Mouse (Mus musculus) forebrain, postnatal 0 days (tissue): ENCODE results near the gene Tmem211. TPM values are rescaled to one million over a fixed set of nuclear protein-coding genes. Genes with fewer than 3 reads are reported as not detected.

ENCODE experiments used
- ATAC-seq: fragments of 200-750 bp; cut with Nextera tagmentation; 2 replicates; pipeline ENCODE4 v1.8.0; 2017; ENCODE audit warnings: mild to moderate bottlenecking, moderate library complexity
- DNase-seq: peaks from one replicate; pipeline ENCODE4 v3.0.0-alpha.2; 2015
- H3K27ac ChIP-seq: fragments of 300-500 bp; sonication (generic); 2 replicates; pipeline ENCODE4 v1.5.1; 2014; ENCODE audit warnings: low read depth, mild to moderate bottlenecking, antibody characterized with exemption, low read length, moderate library complexity, mixed read lengths
- H3K27me3 ChIP-seq: fragments of 300-500 bp; sonication (generic); 2 replicates; pipeline ENCODE4 v1.6.1; 2014; ENCODE audit warnings: mild to moderate bottlenecking, low read length, mixed read lengths; ENCODE audit not compliant: insufficient read depth
- H3K36me3 ChIP-seq: fragments of 300-500 bp; sonication (generic); 2 replicates; pipeline ENCODE4 v1.6.1; 2014; ENCODE audit warnings: mild to moderate bottlenecking, moderate library complexity; ENCODE audit not compliant: insufficient read depth
- H3K4me1 ChIP-seq: fragments of 300-500 bp; sonication (generic); 2 replicates; pipeline ENCODE4 v1.6.1; 2014; ENCODE audit warnings: antibody characterized with exemption; ENCODE audit not compliant: insufficient read depth
- H3K4me2 ChIP-seq: fragments of 300-500 bp; sonication (generic); 2 replicates; pipeline ENCODE4 v1.6.1; 2014; ENCODE audit warnings: low read depth, mild to moderate bottlenecking, moderate library complexity
- H3K4me3 ChIP-seq: fragments of 300-500 bp; sonication (generic); 2 replicates; pipeline ENCODE4 v1.5.1; 2014; ENCODE audit warnings: low read depth, low read length, mixed read lengths
- H3K9ac ChIP-seq: fragments of 300-500 bp; sonication (generic); 2 replicates; pipeline ENCODE4 v1.6.1; 2014; ENCODE audit warnings: mild to moderate bottlenecking
- H3K9me3 ChIP-seq: fragments of 300-500 bp; sonication (generic); 2 replicates; pipeline ENCODE4 v1.6.1; 2016; ENCODE audit warnings: low read length
- CTCF ChIP-seq: sonication (generic); IDR thresholded peaks from 2 replicates; pipeline ENCODE4 v1.5.1; 2016; ENCODE audit warnings: antibody characterized with exemption, control low read depth, low read depth
- WGBS: fragments of 180-500 bp; shearing (Covaris S2); extraction: QIAGEN DNeasy Blood & Tissue Kit; methylation state at CpG from one replicate; pipeline ENCODE4 v1.1.7; 2014; 5-methylcytosine and 5-hydroxymethylcytosine counted together
- polyA plus RNA-seq: library from polyadenylated mRNA; unstranded; fragments of >200 nt; fragmentation: Nextera tagmentation; extraction: Ambion mirVana; gene quantifications from 2 replicates; pipeline ENCODE4 v1.2.1, GENCODE M21; 2015
- total RNA-seq: library from RNA; depleted of rRNA; stranded (reverse); fragments of >200 nt; gene quantifications from 2 replicates; pipeline ENCODE4 v1.2.3, GENCODE M21; 2014; rRNA removed

The Tmem211 gene
- total and polyA plus RNA-seq, 2 experiments from 2014 or later = not detected

GRCm38 (mm10) chr5:113286591-113287520 lies 60.1 kb downstream of the Tmem211 start:
- Histone ChIP-seq H3K4me2 (peak overlapping the region; percentile 50), H3K9me3 (no peaks in the 10 kb centered on the region), H3K27ac (no peak overlapping the region), H3K4me1 (no peaks in the 10 kb centered on the region), H3K36me3 (peaks cover 35% of the 10 kb centered on the region), H3K4me3 (peak overlapping the region; percentile 19), H3K9ac (peak overlapping the region; percentile 35), H3K27me3 (0 out of 2 replicates have a peak, but pooled peaks cover 5% of the 10 kb centered on the region)
- WGBS = 4% methylated on average over 58 of the region's 60 CpGs
- DNase-seq (peak; percentile 84), ATAC-seq (peak; percentile 38; the same call in 1 of the 2 replicates)
- peak; percentile 83 for TF ChIP-seq CTCF

- Histone ChIP-seq H3K4me2 (no peak overlapping the region), H3K4me1 (no peaks in the 10 kb centered on the region), H3K36me3 (peaks cover 26% of the 10 kb centered on the region), H3K27ac (no peak overlapping the region), H3K9me3 (no peaks in the 10 kb centered on the region), H3K27me3 (0 out of 2 replicates have a peak, but pooled peaks cover 5% of the 10 kb centered on the region), H3K9ac (no peak overlapping the region), H3K4me3 (no peak overlapping the region)
- WGBS = 52% methylated on average over 5 of the region's 5 CpGs
- TF ChIP-seq CTCF = no peak
- no peak for ATAC-seq
- no peak for DNase-seq
These were observed 61.1 kb downstream of the Tmem211 start for GRCm38 (mm10) chr5:113287762-113288161.

- ATAC-seq (no peak), DNase-seq (no peak)
- no peak overlapping the region for H3K9ac ChIP-seq
- H3K27me3 ChIP-seq = 0 out of 2 replicates have a peak, but pooled peaks cover 5% of the 10 kb centered on the region
- no peak overlapping the region for H3K4me3 ChIP-seq
- no peaks in the 10 kb centered on the region for H3K9me3 ChIP-seq
- H3K36me3 ChIP-seq = peaks cover 26% of the 10 kb centered on the region
- H3K4me2 ChIP-seq = no peak overlapping the region
- WGBS = 52% methylated on average over 13 of the region's 13 CpGs
- TF ChIP-seq CTCF = no peak
- H3K4me1 ChIP-seq = no peaks in the 10 kb centered on the region
- no peak overlapping the region for H3K27ac ChIP-seq
These were observed 61.8 kb downstream of the Tmem211 start for GRCm38 (mm10) chr5:113288490-113288889.

Other genes with a start within 250 kb of the Tmem211 start
- gene Grk3, start 211.1 kb upstream of the Tmem211 start, total RNA-seq = 49.7 and 56.3 TPM in 2 replicates
- 5.9 and 12.3 TPM in 2 replicates for gene Grk3, start 211.1 kb upstream of the Tmem211 start, polyA plus RNA-seq
- not detected in 2 replicates for gene Crybb2, start 156.8 kb upstream of the Tmem211 start, total RNA-seq
- not detected in 2 replicates for gene Crybb2, start 156.8 kb upstream of the Tmem211 start, polyA plus RNA-seq
- 0.81 and 2.0 TPM in 2 replicates for gene Crybb3, start 145.3 kb upstream of the Tmem211 start, total RNA-seq
- 1.6 and 1.7 TPM in 2 replicates for gene Crybb3, start 145.3 kb upstream of the Tmem211 start, polyA plus RNA-seq
- gene 2900026A02Rik, start 5.7 kb upstream of the Tmem211 start, total RNA-seq = 9.2 and 10.9 TPM in 2 replicates
- gene 2900026A02Rik, start 5.7 kb upstream of the Tmem211 start, polyA plus RNA-seq = 2.7 and 3.3 TPM in 2 replicates
- 42.0 and 48.7 TPM in 2 replicates for gene Sgsm1, start 83.9 kb downstream of the Tmem211 start, total RNA-seq
- gene Sgsm1, start 83.9 kb downstream of the Tmem211 start, polyA plus RNA-seq = 10.1 and 16.5 TPM in 2 replicates
- not detected in 2 replicates for gene Aym1, start 130.4 kb downstream of the Tmem211 start, total RNA-seq
- gene Aym1, start 130.4 kb downstream of the Tmem211 start, polyA plus RNA-seq = not detected in 2 replicates